In genomic region chr4:134352929-134353328, GRCm38 (mm10) we compare ENCODE assay signal across 1 mouse cellular context.
A peak's percentile ranks its signal among the peaks of the same experiment; 100 is the strongest.
TF ChIP-seq lines count a peak whose summit lies in the region.

No protein-coding gene starts in this region.

TF ChIP-seq in CH12.LX, 34 proteins besides CTCF, POLR2A, EP300 and RAD21 (continued from another document):
- TF ChIP-seq USF2 (conservative IDR thresholded peaks at IDR 0.05; ENCODE audit: low read depth, low read length) (no peak), JUND (conservative IDR thresholded peaks at IDR 0.05; ENCODE audit: low read depth, low read length) (no peak), E2F4 (IDR thresholded peaks at IDR 0.05; ENCODE audit: insufficient replicate concordance, low read depth, low read length) (no peak), CHD2 (IDR thresholded peaks at IDR 0.05; ENCODE audit: low read length) (peak; percentile 76), MYC (IDR thresholded peaks at IDR 0.05; ENCODE audit: low read depth, low read length) (no peak), BHLHE40 (IDR thresholded peaks at IDR 0.05; ENCODE audit: low read depth, low read length) (no peak), RCOR1 (conservative IDR thresholded peaks at IDR 0.05; ENCODE audit: low read depth, low read length) (no peak), KAT2A (IDR thresholded peaks at IDR 0.05; ENCODE audit: insufficient replicate concordance, low read length) (no peak), HCFC1 (IDR thresholded peaks at IDR 0.05; ENCODE audit: low read depth, low read length) (no peak; the same call in 1 of the 2 replicates), IRF4 (IDR thresholded peaks at IDR 0.05; ENCODE audit: low read depth, low read length) (0 out of 2 replicates have a peak, but pooled peaks have one; percentile 29), ZKSCAN1 (IDR thresholded peaks at IDR 0.05; ENCODE audit: borderline replicate concordance, low read depth, low read length) (no peak), MEF2A (IDR thresholded peaks at IDR 0.05; ENCODE audit: borderline replicate concordance, low read depth, low read length) (no peak), MAX (IDR thresholded peaks at IDR 0.05; ENCODE audit: low read length) (no peak; the same call in 1 of the 2 replicates), MXI1 (IDR thresholded peaks at IDR 0.05; ENCODE audit: low read depth, low read length) (no peak), PAX5 (IDR thresholded peaks at IDR 0.05; ENCODE audit: low read length) (no peak), USF1 (IDR thresholded peaks at IDR 0.05; ENCODE audit: low read depth, low read length) (no peak), NRF1 (IDR thresholded peaks at IDR 0.05; ENCODE audit: low read depth, low read length) (peak; percentile 87), SMC3 (IDR thresholded peaks at IDR 0.05; ENCODE audit: low read depth, low read length) (no peak), NELFE (IDR thresholded peaks at IDR 0.05; ENCODE audit: low read depth, low read length) (0 out of 2 replicates have a peak, but pooled peaks have one; percentile 43), ELF1 (IDR thresholded peaks at IDR 0.05; ENCODE audit: low read depth, low read length) (no peak), ZNF384 (IDR thresholded peaks at IDR 0.05; ENCODE audit: low read depth, low read length) (no peak), TCF12 (IDR thresholded peaks at IDR 0.05; ENCODE audit: low read depth, low read length) (no peak), CHD1 (IDR thresholded peaks at IDR 0.05; ENCODE audit: low read depth, low read length) (no peak), POLR2AphosphoS2 (IDR thresholded peaks at IDR 0.05; ENCODE audit: low read depth, low read length) (no peak), MAZ (IDR thresholded peaks at IDR 0.05; ENCODE audit: low read depth, low read length) (no peak)
